Mouse (Mus musculus) midbrain, embryonic 12.5 days (tissue): Measurements from ENCODE around the gene Hyal3. TPM values are rescaled to one million over a fixed set of nuclear protein-coding genes. Genes with fewer than 3 reads are reported as not detected.
"Not testable (repeated sequence)": the region's sequence is repeated elsewhere in the genome, so short reads cannot be mapped to it uniquely, and the experiment has no call there.

ENCODE experiments used
- ATAC-seq: fragments of 200-750 bp; cut with Nextera tagmentation; 2 replicates; pipeline ENCODE4 v1.8.0; 2017; ENCODE audit warnings: low read depth, moderate TSS enrichment, moderate library complexity; ENCODE audit not compliant: low FRiP score
- H3K27ac ChIP-seq: fragments of 300-500 bp; sonication (generic); replicated peaks from 2 replicates; pipeline ENCODE4 v1.5.1; 2016; ENCODE audit warnings: mild to moderate bottlenecking
- H3K27me3 ChIP-seq: fragments of 300-500 bp; sonication (generic); 2 replicates; pipeline ENCODE4 v1.6.1; 2016; ENCODE audit warnings: mild to moderate bottlenecking
- H3K36me3 ChIP-seq: fragments of 300-500 bp; sonication (generic); 2 replicates; pipeline ENCODE4 v1.6.1; 2016
- H3K4me1 ChIP-seq: fragments of 300-500 bp; sonication (generic); 2 replicates; pipeline ENCODE4 v1.6.1; 2016
- H3K4me2 ChIP-seq: fragments of 300-500 bp; sonication (generic); replicated peaks from 2 replicates; pipeline ENCODE4 v1.6.1; 2016; ENCODE audit warnings: mild to moderate bottlenecking, moderate library complexity
- H3K4me3 ChIP-seq: fragments of 300-500 bp; sonication (generic); 2 replicates; pipeline ENCODE4 v1.5.1; 2016; ENCODE audit warnings: mild to moderate bottlenecking
- H3K9ac ChIP-seq: fragments of 300-500 bp; sonication (generic); replicated peaks from 2 replicates; pipeline ENCODE4 v1.6.1; 2016; ENCODE audit warnings: mild to moderate bottlenecking, moderate library complexity
- H3K9me3 ChIP-seq: fragments of 300-500 bp; sonication (generic); 2 replicates; pipeline ENCODE4 v1.6.1; 2016; ENCODE audit warnings: mild to moderate bottlenecking
- WGBS: fragments of 180-500 bp; shearing (Covaris S2); methylation state at CpG from one replicate; pipeline ENCODE4 v1.1.7; 2016; 5-methylcytosine and 5-hydroxymethylcytosine counted together
- polyA plus RNA-seq: library from polyadenylated mRNA; unstranded; fragments of >200 nt; fragmentation: Nextera tagmentation; extraction: Ambion mirVana; gene quantifications from 2 replicates; pipeline ENCODE4 v1.2.1, GENCODE M21; 2016

The Hyal3 gene
- polyA plus RNA-seq, 1 experiment from 2014 or later: 1.1 TPM

DNA sequence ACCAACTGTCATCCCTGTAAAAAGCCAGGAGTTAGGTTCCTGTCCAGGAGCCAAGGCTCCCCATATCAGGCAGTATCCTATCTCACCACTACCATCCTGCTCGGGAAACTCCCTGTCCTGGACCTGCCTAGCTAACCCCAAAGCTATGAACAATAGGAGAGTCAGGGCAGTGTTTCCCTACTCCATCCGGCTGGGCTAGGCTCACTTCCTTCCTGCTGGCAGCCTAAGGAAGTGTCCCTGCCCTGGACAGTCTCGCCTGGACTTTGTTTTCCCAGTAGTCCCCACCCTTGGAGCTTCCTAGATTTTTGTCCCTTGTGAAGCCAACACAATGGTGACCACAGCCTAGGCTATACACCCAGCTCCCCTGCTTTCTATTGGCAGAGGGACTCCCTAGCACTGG, 13.8 kb upstream of the Hyal3 start:
- H3K4me1 ChIP-seq: peaks cover 53% of the 10 kb centered on the region
- H3K9me3 ChIP-seq: no peaks in the 10 kb centered on the region
- 75% methylated on average over 3 of the region's 3 CpGs for WGBS
- no peak overlapping the region for H3K4me3 ChIP-seq
- no peak for ATAC-seq
- H3K9ac ChIP-seq: no peak overlapping the region
- H3K27ac ChIP-seq: no peak overlapping the region
- H3K4me2 ChIP-seq: no peak overlapping the region
- peaks cover 36% of the 10 kb centered on the region for H3K36me3 ChIP-seq
- no peaks in the 10 kb centered on the region for H3K27me3 ChIP-seq

DNA sequence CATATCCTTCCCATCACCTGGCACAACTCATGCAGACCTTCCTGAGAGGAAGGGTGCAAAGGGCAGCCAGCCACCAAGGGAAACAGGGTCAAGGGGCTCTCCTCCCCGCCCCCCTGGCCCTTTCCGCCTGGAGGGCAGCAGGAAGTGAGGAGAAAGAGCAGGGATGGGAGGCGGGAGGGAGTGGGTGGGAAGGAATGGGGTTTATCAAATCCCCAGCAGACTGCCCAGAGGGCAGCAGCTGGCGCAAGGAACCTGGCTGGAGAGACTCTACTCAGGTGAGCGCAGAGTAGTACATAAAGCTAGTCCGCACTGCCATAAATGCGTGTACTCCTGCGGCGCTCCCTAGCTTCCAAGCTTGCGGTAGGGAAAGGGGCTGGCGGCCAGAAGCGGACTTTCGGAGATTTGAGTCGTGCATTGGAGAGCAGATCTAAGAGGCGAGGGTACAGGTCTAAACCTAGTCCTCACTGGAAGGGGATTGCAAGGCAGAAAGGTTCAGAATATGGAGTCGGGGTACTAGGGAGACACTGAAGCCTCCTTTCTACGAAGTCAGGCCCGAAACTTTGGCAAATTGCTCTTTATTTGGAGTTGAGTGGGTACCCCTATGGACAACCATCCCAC, 12.8 kb upstream of the Hyal3 start, which contains the start of gene Hyal2:
Hyal2 (plus strand) TSS at position 244 of the 618 bp plus-strand sequence.
- 5% methylated on average over 18 of the region's 18 CpGs for WGBS
- Histone ChIP-seq H3K4me1 (peaks cover 53% of the 10 kb centered on the region), H3K27ac (peak within 1 kb of the TSS; percentile 87), H3K9me3 (no peaks in the 10 kb centered on the region), H3K36me3 (peaks cover 40% of the 10 kb centered on the region), H3K27me3 (no peaks in the 10 kb centered on the region), H3K9ac (peak within 1 kb of the TSS; percentile 91), H3K4me2 (peak within 1 kb of the TSS; percentile 95), H3K4me3 (peak within 1 kb of the TSS; percentile 92)
- ATAC-seq: no peak

DNA sequence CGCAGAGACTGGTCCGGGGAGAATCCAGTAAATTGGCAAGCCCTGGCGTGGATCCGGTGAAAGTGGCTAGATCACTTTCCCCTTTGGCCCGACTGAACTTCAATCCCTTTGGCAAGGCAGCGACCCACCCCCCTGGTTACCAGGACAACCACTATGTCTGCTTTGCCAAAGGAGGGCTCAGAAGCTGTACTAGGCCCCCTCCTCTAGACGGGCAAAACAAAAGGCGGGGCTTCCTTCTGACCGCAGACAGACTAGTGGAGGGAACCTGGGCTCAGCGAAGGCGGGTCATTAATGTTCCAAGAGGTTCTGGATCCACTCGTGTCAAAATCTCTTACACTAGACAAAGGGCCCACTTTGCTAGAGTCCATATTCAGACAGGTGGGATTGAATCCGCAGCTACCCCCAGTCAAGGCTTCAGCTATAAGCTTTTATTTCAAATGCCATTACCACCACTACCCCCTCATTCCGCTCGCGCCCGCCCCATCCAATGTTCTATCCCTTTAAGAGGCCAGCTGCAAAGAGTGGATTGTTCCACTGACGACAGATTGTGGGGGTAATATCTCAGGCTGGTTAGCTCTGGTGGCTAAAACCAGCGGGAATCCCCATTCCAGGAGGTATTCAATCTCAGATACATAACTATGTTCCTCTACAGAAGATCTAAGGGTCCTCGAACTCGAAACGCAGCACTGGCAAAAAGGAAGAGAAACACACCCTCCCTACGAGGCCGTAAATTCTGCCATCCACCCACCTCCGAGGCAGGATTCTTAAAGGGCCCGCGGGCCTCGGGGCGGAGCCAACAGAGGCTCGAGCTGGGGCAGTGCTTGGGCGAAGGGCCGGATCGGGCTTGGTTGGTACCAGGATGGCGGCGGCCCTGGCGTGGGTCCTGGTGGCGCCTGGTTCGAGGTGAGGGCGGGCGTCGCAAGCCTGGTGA, 12.0 kb upstream of the Hyal3 start:
- Histone ChIP-seq H3K27me3 (no peaks in the 10 kb centered on the region), H3K36me3 (peaks cover 48% of the 10 kb centered on the region), H3K27ac (peak overlapping the region; percentile 87), H3K4me3 (peak overlapping the region; percentile 92), H3K4me1 (peaks cover 50% of the 10 kb centered on the region), H3K9ac (peak overlapping the region; percentile 91), H3K9me3 (no peaks in the 10 kb centered on the region), H3K4me2 (peak overlapping the region; percentile 95)
- WGBS: under 1% methylated on average over 41 of the region's 41 CpGs
- ATAC-seq: peak; percentile 84

DNA sequence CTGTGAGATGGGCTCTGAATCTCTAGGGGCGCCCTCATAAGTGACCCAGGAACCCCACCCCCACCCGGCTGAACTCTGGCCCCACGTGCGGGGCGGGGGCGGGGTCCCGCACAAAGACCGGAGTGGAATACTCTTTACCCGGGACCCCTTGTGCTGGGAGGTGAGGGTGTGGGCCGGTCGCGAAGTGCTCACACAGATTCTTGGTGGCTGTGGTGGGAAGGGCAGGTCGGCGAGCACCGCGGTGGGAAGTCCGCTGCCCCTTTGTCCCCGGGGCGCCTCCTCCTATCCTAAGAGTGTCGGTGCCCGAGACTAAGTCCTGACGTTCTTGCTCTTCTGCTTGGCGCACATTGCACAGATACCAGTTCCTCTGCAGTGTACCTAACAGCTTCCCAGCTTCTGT, 11.3 kb upstream of the Hyal3 start:
- Histone ChIP-seq H3K36me3 (peaks cover 52% of the 10 kb centered on the region), H3K4me3 (peak overlapping the region; percentile 92), H3K9me3 (no peaks in the 10 kb centered on the region), H3K4me2 (peak overlapping the region; percentile 95), H3K27ac (peak overlapping the region; percentile 87), H3K27me3 (no peaks in the 10 kb centered on the region), H3K4me1 (peaks cover 44% of the 10 kb centered on the region), H3K9ac (peak overlapping the region; percentile 91)
- ATAC-seq: peak; percentile 19
- WGBS: 0% methylated on average over 23 of the region's 23 CpGs

DNA sequence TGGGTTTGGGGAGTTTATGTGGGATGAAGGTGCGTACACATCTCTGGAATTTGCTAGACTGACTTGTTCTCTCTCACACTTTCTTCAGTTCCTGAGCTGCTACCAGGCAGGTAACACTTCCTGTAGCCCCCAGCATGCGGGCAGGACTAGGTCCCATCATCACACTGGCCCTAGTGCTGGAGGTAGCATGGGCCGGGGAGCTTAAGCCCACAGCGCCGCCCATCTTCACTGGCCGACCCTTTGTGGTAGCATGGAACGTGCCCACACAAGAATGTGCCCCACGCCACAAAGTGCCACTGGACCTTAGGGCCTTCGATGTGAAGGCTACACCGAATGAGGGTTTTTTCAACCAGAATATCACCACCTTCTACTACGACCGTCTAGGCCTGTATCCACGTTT, 10.6 kb upstream of the Hyal3 start:
- Histone ChIP-seq H3K9ac (peak overlapping the region; percentile 91), H3K36me3 (peaks cover 52% of the 10 kb centered on the region), H3K27ac (peak overlapping the region; percentile 87), H3K4me2 (peak overlapping the region; percentile 95), H3K4me1 (peaks cover 42% of the 10 kb centered on the region), H3K4me3 (peak overlapping the region; percentile 92), H3K27me3 (no peaks in the 10 kb centered on the region), H3K9me3 (no peaks in the 10 kb centered on the region)
- 46% methylated on average over 13 of the region's 13 CpGs for WGBS
- ATAC-seq: no peak

DNA sequence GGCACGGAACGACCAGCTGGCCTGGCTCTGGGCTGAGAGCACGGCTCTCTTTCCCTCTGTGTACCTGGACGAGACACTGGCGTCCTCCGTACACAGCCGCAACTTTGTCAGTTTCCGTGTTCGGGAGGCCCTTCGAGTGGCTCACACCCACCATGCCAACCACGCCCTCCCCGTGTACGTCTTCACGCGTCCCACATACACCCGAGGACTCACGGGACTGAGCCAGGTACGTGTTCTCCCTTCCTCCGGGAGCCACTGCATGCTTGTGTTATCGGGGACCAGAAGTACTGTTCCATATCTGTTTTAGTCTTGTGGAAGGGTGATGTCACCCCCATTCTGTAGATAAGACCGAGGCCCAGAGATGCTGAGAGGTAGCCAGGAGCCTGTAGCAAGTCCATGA, 9.8 kb upstream of the Hyal3 start:
- H3K36me3 ChIP-seq: peaks cover 45% of the 10 kb centered on the region

DNA sequence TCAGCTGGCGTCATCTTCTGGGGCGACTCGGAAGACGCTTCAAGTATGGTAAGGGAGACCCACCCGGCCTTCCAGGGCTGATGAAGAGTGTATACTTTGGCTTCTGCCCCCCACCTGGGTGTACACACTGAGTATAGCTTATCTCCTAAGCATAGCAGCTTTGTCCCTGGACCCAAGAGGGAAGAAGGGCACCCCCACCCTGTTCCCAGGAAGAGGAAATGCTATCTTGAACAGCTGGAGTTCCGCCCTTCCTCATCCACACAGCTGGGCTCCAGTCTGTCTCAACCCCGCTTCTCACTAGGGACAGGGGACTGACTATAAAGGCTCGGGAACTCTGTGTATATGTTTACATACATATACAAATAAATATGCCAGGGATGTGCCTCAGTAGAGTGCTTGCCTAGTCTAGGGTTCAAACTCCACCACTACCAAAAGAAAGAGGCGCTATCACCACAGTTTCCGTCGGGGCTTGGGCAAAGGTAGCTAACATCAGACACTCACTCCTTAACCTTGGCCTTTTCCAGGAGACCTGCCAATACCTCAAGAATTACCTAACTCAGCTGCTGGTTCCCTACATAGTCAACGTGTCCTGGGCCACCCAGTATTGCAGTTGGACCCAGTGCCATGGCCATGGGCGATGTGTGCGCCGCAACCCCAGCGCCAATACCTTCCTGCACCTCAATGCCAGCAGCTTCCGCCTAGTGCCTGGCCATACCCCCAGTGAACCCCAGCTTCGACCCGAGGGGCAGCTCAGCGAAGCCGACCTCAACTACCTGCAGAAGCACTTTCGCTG, 8.9 kb upstream of the Hyal3 start:
- 0 out of 2 replicates have a peak overlapping the region, but pooled peaks have one; percentile 3 for H3K4me3 ChIP-seq
- no peak overlapping the region for H3K27ac ChIP-seq
- no peak for ATAC-seq
- peaks cover 39% of the 10 kb centered on the region for H3K4me1 ChIP-seq
- WGBS: 96% methylated on average over 22 of the region's 22 CpGs
- no peaks in the 10 kb centered on the region for H3K9me3 ChIP-seq
- no peak overlapping the region; the same call in 1 of the 2 replicates for H3K9ac ChIP-seq
- peak overlapping the region; percentile 95 for H3K4me2 ChIP-seq
- H3K27me3 ChIP-seq: no peaks in the 10 kb centered on the region
- H3K36me3 ChIP-seq: peaks cover 45% of the 10 kb centered on the region

More for the DNA sequence above, 9.8 kb upstream of the Hyal3 start:
- H3K4me1 ChIP-seq: peaks cover 42% of the 10 kb centered on the region
- no peaks in the 10 kb centered on the region for H3K27me3 ChIP-seq
- H3K4me2 ChIP-seq: peak overlapping the region; percentile 95
- WGBS: 96% methylated on average over 21 of the region's 21 CpGs
- H3K9ac ChIP-seq: peak overlapping the region; percentile 91; the same call in 1 of the 2 replicates
- H3K27ac ChIP-seq: no peak overlapping the region
- H3K9me3 ChIP-seq: no peaks in the 10 kb centered on the region
- no peak for ATAC-seq
- peak overlapping the region; percentile 92 for H3K4me3 ChIP-seq

DNA sequence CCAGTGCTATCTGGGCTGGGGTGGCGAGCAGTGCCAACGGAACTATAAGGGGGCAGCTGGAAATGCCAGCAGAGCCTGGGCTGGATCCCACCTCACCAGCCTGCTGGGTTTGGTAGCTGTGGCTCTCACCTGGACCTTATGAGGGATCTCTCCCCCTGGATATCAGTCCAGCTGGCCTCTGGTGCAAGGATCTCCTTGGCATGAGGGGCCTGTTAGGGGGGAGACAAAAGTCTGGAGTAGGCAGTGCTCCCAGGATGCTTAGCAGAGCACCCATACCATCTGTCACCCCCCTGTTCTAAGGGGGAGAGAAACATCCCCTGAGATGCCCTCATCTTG, 8.3 kb upstream of the Hyal3 start:
- H3K36me3 ChIP-seq: peaks cover 45% of the 10 kb centered on the region
- no peak for ATAC-seq
- H3K4me3 ChIP-seq: no peak overlapping the region
- H3K9me3 ChIP-seq: no peaks in the 10 kb centered on the region
- no peak overlapping the region for H3K27ac ChIP-seq
- no peak overlapping the region for H3K9ac ChIP-seq
- no peaks in the 10 kb centered on the region for H3K27me3 ChIP-seq
- H3K4me2 ChIP-seq: no peak overlapping the region
- 91% methylated on average over 2 of the region's 2 CpGs for WGBS
- H3K4me1 ChIP-seq: peaks cover 39% of the 10 kb centered on the region

DNA sequence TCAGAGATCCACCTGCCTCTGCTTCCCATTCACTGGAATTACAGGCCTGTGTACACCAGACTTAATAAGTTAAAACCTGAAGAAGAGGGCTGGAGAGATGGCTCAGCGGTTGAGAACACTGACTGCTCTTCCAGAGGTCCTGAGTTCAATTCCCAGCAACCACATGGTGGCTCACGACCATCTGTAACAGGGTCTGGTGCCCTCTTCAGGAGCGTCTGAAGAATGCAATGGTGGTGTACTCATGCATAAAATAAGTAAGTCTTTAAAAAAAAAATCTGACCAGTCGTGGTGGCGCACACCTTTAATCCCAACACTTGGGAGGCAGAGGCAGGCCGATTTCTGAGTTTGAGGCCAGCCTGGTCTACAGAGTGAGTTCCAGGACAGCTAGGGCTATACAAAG, 6.8 kb upstream of the Hyal3 start:
- 82% methylated on average over 6 of the region's 6 CpGs for WGBS
- H3K4me1 ChIP-seq: peaks cover 32% of the 10 kb centered on the region
- not testable (repeated sequence) for ATAC-seq

DNA sequence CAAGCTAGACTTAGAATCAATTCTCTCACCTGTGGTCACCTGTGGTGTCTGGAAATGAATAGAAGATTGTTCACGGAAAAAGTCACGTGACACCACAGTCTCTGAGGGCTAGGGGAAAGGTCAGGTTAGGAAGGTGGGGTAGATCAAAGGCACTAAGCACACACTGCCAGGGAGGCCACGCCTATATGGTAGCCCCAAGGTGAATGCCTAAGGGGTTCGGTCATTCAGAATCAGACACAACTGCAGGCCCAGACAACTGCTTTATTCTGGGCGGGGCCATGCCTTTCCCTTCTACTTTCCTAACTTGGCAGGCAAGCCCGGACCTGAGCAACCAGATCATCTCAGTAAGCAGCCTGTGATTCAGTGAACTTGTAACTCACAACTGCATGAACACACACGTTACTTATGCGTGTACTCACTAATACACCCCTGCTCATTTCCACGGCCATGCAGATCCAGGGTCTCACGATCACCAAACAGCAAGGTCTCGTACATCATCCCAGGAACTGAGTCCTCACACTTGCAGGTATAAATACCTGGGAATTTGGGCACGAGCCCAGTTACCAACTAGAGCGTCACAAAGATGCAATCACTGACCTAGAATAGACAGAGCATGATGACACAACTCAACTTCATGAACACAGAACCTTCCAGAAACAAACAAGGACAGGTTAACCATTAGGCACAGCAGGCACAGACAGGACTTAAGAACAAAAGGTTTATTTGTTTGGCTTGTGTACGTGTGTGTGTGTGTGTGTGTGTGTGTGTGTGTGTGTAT, 4.8 kb upstream of the Hyal3 start:
- Histone ChIP-seq H3K9ac (no peak overlapping the region), H3K27me3 (no peaks in the 10 kb centered on the region), H3K4me1 (peaks cover 35% of the 10 kb centered on the region), H3K4me3 (no peak overlapping the region), H3K36me3 (peaks cover 41% of the 10 kb centered on the region), H3K4me2 (no peak overlapping the region), H3K27ac (peak overlapping the region; percentile 35; the same call in 1 of the 2 replicates), H3K9me3 (no peaks in the 10 kb centered on the region)
- no peak for ATAC-seq
- WGBS: 89% methylated on average over 14 of the region's 14 CpGs

More for the DNA sequence above, 6.8 kb upstream of the Hyal3 start:
- not testable (repeated sequence) for H3K9me3 ChIP-seq, H3K9ac ChIP-seq, H3K4me2 ChIP-seq, H3K27me3 ChIP-seq, H3K27ac ChIP-seq, H3K4me3 ChIP-seq
- H3K36me3 ChIP-seq: peaks cover 45% of the 10 kb centered on the region
